Comparison of ENCODE assay signal across 12 mouse cellular contexts in the genomic region with DNA sequence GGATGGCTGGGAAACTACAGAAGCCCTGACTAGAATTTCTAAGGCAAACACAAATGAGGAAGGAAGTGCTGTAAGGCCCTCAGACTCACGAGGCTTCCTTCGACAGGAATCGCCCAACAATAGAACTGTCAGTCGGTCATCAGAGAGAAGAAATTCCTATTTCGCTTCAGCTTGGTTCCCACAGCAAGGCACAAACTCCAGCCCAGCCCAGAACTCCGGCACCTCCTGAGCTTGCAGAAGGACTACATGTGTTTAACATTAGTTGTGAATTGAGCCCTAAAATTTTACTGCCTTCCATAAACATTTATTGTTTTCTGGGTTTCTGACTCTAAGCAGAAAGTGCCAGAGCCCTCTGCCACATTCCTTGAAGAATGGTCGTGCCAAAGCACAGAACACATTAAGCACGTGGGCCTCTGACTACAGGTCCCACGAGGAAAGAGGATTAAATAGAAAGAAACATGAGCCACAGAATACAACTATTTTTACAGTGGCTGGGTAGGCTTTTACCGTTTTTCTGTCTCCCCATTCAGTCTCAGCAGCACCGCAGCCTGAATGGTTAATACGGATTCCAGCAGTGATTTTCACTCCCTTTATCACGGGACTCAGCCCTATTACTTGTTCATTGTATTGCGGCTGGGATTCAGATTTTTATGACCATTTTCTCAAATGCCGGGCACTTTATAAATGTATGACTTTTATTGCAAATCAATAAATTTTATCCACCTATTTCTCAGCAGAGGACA.
A peak's percentile ranks its signal among the peaks of the same experiment; 100 is the strongest.
DNase-seq lines count a peak whose midpoint lies in the region; ATAC-seq and TF ChIP-seq lines count a peak whose summit lies in the region.
"Had no signal": no experiment of that assay in that cellular context is flagged by ENCODE, and none has a peak within 500 bp of the region (broad histone marks: within the 10 kb centered on the region; RNA-seq: fewer than 3 reads in every experiment).

No protein-coding gene starts in this region.

- no peaks in the 10 kb centered on the region for H3K9me3 ChIP-seq in heart, embryonic 11.5 days (replicated peaks; ENCODE audit: control insufficient read depth, low read length)
- no peaks in the 10 kb centered on the region for H3K9me3 ChIP-seq in kidney, embryonic 16.5 days (ENCODE audit: low read length)

- DNase-seq in lung, adult 18-20 months = peak; percentile 28 to 36
- DNase-seq in lung, adult 2 months = no peak
- DNase-seq in lung, postnatal 4 days = peak; percentile 15 to 45
- no peak for DNase-seq in urinary bladder, adult 18-20 months (ENCODE audit: low spot score in 2 of 2)
- DNase-seq in frontal cortex, adult 2 months (ENCODE audit: extremely low spot score in 1 of 2, low spot score in 1 of 2) = no peak
- DNase-seq: gastrocnemius, postnatal 25 days; right cerebral cortex, postnatal 25 days had no signal

- no peaks in the 10 kb centered on the region for H3K27me3 ChIP-seq in heart, embryonic 11.5 days (ENCODE audit: control insufficient read depth, insufficient read depth, low read length)
- H3K27me3 ChIP-seq in kidney, embryonic 16.5 days (ENCODE audit: insufficient read depth, low read length) = no peaks in the 10 kb centered on the region
- H3K27me3 ChIP-seq: megakaryocyte, embryonic 14.5 days had no signal

- H3K9ac ChIP-seq in heart, embryonic 11.5 days (ENCODE audit: low read depth, low read length) = no peak overlapping the region
- H3K9ac ChIP-seq in kidney, embryonic 16.5 days (replicated peaks; ENCODE audit: low read length) = no peak overlapping the region

- no peak for TF ChIP-seq CTCF in lung, adult 2 months (IDR thresholded peaks at IDR 0.05; ENCODE audit: insufficient read depth, low read length)

- WGBS in lung, adult 2 months = 44% methylated on average over 15 of the region's 15 CpGs
- WGBS in heart, embryonic 11.5 days (ENCODE audit: insufficient replicate concordance) = 51% methylated on average over 15 of the region's 15 CpGs
- WGBS in kidney, embryonic 16.5 days = 25% methylated on average over 15 of the region's 15 CpGs

- no peak overlapping the region for H3K4me3 ChIP-seq in lung, adult 2 months (replicated peaks; ENCODE audit: extremely low read depth, low read depth, low read length)
- no peak overlapping the region for H3K4me3 ChIP-seq in heart, embryonic 11.5 days (ENCODE audit: low read depth, low read length)
- no peak overlapping the region for H3K4me3 ChIP-seq in kidney, embryonic 16.5 days (ENCODE audit: low read length)
- H3K4me3 ChIP-seq: megakaryocyte, embryonic 14.5 days had no signal

- peak overlapping the region; percentile 22; the same call in 1 of the 2 replicates for H3K27ac ChIP-seq in heart, embryonic 11.5 days (ENCODE audit: low read depth, low read length)
- H3K27ac ChIP-seq in kidney, embryonic 16.5 days (ENCODE audit: low read length) = peak overlapping the region; percentile 60; the same call in 1 of the 2 replicates

- 0 out of 2 replicates have a peak, but pooled peaks cover 4% of the 10 kb centered on the region for H3K4me1 ChIP-seq in lung, adult 2 months (ENCODE audit: control insufficient read depth, insufficient read depth, low read length)
- H3K4me1 ChIP-seq in heart, embryonic 11.5 days (ENCODE audit: control insufficient read depth, insufficient read depth, low read length) = no peaks in the 10 kb centered on the region; the same call in 1 of the 2 replicates
- H3K4me1 ChIP-seq in kidney, embryonic 16.5 days (ENCODE audit: insufficient read depth, low read length) = no peaks in the 10 kb centered on the region
- H3K4me1 ChIP-seq: megakaryocyte, embryonic 14.5 days had no signal

- no peak for TF ChIP-seq POLR2A in lung, adult 2 months (IDR thresholded peaks at IDR 0.05; ENCODE audit: borderline replicate concordance, extremely low read depth, low read depth, low read length)

- H3K36me3 ChIP-seq in heart, embryonic 11.5 days (ENCODE audit: control insufficient read depth, insufficient read depth, low read length) = no peaks in the 10 kb centered on the region
- no peaks in the 10 kb centered on the region for H3K36me3 ChIP-seq in kidney, embryonic 16.5 days (ENCODE audit: insufficient read depth, low read length)
- H3K36me3 ChIP-seq: G1E had no signal

- H3K4me2 ChIP-seq in heart, embryonic 11.5 days = no peak overlapping the region
- H3K4me2 ChIP-seq in kidney, embryonic 16.5 days (replicated peaks; ENCODE audit: low read depth, low read length) = no peak overlapping the region

- ATAC-seq in heart, embryonic 11.5 days (replicated peaks; ENCODE audit: insufficient number of reproducible peaks, low FRiP score, low TSS enrichment) = no peak
- peak; percentile 73; the same call in 1 of the 2 replicates for ATAC-seq in kidney, embryonic 16.5 days (ENCODE audit: low FRiP score, low TSS enrichment)
- ATAC-seq in cerebellum, adult (ENCODE audit: insufficient number of reproducible peaks, low FRiP score, low TSS enrichment) = no peak

Comparison
In these comparisons a context has a peak if more than half of its experiments do, and no peak if none do; other contexts are left out.
1. DNase-seq: peak in lung, adult 18-20 months (2 of 2) and lung, postnatal 4 days (2 of 2); none in lung, adult 2 months (single experiment), urinary bladder, adult 18-20 months (0 of 2) and frontal cortex, adult 2 months (0 of 2).